Mouse (Mus musculus) thymus, postnatal 0 days (tissue): Measurements from ENCODE around the gene Fam163b. TPM values are rescaled to one million over a fixed set of nuclear protein-coding genes. Genes with fewer than 3 reads are reported as not detected.

Source experiments
- DNase-seq: peaks from one replicate; pipeline ENCODE4 v3.0.0-alpha.2; 2015; ENCODE audit warnings: low spot score
- polyA plus RNA-seq: library from polyadenylated mRNA; unstranded; fragments of >200 nt; fragmentation: Nextera tagmentation; extraction: Ambion mirVana; gene quantifications from 2 replicates; pipeline ENCODE4 v1.2.1, GENCODE M21; 2015

Gene Fam163b
- polyA plus RNA-seq, 1 experiment from 2014 or later: 1.2 TPM

DNA sequence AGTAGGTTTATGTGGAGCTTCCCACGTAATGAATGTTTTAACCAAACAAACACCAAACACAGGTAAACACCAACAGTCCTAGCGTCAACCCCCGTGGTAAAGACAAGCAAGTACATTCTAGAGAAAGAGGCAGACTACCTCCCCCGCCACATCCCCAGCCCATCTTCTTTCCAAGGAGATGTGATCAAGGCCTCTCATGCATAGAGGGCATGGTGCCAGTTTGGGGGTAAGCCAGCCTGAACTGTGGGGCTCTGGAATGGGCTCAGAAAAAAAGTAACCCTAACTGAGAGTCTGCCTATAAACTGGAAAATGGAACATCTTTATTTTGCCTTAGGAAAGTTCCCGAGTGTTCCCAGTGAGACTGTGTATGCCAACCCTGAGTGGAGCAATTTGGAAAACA is 6.4 kb downstream of the Fam163b start:
- DNase-seq: no peak

DNA sequence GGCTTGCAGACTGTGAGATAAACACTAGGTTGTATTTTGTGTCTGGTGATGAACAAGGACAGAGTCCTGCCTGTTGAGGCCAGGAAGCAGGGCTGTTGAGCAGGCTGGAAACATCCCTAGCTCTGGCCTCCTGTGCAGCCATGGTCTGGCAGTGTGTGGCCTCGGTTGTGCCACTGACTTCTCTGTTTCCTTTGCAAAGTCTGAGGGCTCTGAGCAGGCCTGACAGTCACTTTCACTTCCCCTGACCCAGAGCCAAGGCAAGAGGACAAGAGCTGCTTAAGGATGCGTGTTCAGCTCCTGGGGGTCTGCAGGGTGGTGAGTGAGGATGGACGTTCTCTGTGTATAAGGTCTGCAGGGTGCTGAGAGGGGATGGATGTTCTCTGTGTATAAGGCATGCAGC is 13.3 kb downstream of the Fam163b start:
- no peak for DNase-seq

DNA sequence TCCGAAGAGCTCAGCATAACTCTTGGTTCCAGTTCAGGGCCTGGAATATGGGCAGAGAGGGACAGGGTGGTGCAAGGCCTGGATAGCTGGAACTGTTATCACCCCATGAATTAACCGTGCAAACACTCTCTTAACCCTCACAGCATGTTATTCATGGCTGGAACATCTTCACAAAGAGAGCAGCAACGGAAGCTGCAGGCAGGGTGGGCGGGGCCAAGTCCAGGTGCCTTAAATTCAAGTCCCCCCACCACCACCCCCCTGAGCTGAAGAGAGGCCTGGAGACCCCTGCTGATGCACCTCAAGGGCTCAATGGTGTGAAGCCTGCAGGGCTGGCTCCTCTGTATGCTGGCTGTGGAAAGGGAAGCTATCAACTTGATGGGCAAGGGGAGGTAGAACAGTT is 15.8 kb downstream of the Fam163b start:
- peak; percentile 51 for DNase-seq

DNA sequence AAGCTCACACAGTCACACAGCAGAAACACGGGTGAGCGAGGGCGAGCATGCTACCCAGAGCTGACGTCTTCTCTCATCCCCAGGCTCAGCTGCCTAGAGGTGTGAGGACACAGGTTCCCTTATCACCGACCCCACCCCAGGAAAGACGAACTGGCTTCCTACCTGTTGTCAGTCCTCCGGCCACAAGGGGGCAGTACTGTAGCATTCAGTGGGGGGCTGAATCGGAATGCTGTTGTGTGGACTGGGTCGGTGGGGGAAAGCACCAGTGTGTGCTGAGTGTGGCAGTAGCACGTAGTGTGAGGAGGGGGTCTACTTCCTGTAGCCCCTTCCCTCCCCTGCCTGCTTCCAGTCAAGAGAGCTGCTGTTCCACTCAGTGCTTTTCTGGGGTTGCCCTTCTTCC is 16.3 kb downstream of the Fam163b start:
- DNase-seq: peak; percentile 73

DNA sequence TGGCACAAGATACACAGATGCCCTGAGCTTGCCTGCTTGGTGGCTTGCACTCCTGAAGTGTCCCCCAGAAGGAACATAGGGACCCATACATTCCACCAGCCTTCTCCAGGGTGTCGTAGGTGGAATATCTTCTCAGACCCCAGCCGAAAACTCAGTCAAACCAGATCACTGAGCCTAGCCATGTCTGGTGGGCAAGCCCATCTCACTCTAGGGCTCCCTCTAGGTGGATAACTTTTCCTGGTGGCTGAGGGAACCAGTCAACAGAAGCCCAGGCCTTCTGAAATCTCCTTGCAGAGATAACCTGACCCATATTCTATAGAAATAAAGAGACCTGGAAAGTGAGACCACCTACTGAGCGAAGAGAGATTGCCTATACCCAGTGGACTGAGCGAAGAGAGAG is 19.2 kb downstream of the Fam163b start:
- peak; percentile 31 for DNase-seq

DNA sequence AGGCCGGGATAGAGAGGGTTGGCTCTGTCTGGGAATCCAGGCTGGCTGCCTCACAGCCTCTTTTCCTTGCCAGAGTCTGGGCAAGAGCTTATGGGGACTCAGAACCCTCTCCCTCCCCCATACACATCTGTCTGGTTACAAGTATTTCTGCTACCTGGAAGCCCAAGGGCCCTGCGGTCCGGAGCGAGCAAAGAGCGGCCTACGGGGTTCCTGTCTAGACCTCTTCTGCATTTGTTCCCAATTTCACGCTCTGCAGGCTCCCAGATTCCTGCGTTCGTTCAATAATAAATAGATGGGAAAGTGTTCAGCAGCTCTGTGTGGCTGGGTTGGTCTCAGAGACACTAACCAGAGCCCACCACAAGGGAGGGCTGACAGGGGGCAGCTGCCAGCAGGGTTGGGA is 19.7 kb downstream of the Fam163b start:
- no peak for DNase-seq

DNA sequence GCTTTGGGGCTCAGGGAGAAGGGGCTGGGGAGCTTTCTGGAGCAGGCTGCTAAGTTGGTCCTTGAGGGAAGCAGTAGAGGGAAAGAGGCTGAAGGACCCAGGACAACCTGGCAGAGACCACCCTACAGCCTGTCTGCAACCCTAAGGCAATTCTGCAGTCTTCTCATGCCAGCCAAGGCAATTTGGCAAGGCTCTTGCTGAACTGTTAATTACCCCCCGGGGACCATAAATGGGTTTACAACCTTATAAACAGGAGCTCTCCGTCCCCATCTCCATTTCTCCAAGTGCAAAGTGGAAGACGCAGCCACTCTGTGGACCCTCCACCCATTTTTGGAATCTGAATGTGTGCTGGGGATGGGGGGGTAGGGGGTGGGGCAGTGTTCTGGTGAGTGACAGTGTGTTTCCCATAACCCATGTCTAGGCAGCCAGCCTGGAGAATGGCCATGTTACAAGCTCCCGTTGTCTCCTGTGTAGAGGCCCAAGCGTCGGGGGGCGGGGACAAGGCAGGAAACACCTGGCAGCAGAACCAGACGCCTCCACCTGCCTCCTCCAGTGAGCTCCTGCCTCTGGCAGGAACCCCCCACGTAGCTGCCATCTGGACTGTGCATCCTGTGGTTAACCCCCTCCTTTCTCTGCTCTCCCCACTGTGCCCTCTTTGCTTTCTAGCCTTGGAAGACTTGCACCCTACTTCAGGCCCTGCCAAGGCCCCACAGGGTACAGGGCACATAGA is 20.5 kb downstream of the Fam163b start:
- DNase-seq: peak; percentile 98

DNA sequence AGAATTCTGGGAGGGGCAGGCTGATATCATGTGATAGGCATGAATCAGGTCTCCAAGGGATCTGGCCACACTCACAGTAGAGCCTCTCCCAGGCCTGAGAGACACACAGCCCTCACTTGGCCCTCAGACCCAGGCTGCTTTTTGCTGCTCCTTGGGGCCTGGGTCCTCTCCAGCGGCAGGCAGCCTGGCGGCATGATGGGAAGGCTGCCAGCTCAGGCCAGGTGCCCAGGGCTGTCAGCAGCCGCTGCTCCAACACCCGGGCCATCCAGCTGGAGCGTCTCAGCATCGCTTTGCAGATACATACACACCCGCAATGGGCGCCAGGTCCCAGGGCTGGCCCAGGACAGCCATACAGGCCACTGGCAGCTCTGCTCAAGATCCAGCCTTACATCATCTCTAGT is 22.1 kb downstream of the Fam163b start:
- peak; percentile 37 for DNase-seq

DNA sequence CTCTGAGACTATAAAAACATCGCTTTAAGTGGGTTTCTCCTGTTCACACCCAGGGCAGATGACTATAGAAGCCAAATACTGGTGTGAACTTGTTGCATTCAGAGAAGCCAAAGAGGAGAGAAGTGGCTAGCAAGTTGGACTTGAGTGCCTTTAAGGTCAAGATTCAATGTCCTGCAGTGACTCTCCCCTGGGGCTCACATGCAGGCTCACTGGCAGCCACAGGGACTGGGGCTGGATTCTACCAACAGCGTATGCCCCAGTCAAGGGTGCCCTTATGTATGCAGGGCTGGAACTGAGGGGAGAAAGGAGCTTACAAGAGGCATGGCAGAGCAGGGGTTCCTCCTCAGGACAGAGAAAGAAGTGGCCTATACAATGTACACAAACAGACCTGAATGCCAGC is 22.5 kb downstream of the Fam163b start:
- DNase-seq: no peak

DNA sequence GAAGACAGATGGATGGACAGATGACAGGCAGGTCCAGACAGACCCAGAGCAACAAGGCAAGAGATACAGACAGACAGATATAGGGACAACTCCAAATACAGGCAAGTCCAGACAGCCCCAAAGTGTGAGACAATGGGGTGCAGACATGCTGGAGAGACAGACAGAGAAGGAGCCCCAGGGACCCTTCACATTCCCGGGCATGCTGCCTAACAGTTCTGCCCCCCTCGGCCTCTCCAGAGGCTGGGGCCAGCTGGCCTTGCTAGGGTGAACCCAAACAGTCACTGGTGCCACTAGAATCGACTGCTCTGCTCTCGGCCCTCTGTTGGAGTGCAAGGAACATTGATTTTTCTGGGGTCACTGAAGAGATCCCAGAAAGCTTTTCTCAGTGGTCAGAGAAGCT is 23.8 kb downstream of the Fam163b start:
- DNase-seq: no peak

DNA sequence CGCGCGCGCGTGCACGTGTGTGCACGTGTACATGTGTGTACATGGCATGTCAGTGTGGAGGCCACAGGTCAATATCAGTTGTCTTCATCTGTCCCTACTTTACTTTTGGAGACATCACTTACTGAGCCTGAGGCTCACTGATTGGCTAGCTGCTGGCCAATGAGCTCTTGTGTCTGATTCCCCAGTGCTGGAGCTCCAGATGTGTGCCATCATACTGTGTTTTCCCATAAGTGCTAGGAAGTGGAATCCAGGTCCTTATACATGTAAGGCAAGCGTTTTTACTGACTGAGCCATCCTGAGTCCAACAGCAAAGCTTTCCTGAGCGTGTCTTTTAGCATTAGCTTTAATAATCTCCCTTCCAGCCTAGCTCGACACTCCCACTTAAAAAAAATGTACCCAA is 28.1 kb downstream of the Fam163b start:
- no peak for DNase-seq

DNA sequence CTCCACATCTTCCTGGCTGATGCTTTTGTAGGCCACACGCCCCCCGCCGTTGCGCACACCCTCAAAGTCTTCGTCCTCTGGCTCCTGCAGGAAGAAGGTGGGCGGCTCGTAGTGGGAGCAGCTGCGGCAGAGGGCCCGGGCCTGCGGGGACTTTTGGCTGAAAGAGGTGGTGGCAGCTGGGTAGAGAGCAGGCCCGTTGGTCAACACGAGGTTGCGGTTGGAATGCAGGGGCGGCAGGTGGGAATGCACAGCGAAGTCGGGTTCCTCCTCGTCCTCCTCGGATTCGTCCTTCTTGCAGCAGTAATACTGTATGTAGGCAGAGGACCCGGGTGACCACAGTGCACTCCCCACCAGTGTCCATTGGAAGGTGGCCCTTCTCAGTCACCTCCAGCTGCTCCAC is 29.7 kb downstream of the Fam163b start:
- DNase-seq: no peak

DNA sequence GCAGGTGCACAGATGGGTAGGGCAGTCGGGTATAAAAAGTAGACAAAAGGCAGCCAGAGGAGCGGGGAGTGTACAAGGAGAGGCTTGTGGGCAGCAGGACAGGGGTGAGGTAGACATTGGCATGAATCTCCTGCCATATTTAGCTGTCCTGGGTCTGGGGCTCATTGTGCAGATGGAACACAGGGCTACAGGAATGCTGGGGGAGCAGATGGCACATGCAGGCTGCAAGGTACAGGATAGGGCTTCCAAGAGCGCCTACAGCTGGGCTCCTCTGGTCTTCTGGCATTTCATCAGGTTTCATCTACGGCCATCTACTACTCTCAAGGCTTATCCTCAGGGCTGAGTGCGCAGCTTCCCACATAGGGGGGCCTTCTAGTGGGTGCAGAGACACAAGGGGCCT is 33.2 kb downstream of the Fam163b start:
- DNase-seq: no peak

DNA sequence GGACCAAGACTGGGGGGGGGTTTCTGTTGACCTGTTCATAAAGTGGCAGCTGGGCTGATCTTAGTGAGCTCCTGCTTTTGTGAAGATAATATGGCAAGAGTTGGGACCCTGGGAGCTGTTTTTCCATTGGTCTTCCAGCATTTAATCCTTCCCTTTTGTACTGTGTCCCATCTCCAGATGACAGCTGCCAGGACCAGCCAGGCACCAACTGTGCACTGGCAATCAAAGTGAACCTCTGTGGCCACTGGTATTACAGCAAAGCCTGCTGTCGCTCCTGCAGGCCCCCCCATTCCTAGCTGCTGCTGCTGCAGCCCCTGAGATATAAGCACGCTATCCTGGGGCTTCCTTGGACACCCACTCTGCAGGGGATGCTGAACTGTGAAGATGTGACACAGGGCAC is 34.1 kb downstream of the Fam163b start:
- DNase-seq: no peak

DNA sequence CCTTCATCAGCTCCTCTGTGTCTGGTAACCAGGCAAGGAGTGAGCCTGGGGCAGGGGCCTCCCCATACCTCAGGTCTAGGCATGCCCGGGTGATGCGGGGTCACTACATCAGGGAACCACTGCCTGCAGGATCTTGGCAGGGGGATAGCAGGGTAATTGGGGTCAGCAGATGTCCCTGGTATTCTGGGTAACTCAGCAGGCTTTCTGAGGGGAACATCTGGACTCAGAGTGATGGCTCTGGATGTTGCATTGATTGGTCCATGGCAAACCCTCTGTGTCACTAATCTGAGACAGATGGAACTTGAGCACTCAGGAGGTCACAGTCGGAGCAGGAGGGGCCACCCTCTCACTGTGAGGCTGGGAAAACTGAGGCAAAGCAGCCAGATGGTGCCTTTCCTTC is 35.5 kb downstream of the Fam163b start:
- no peak for DNase-seq

DNA sequence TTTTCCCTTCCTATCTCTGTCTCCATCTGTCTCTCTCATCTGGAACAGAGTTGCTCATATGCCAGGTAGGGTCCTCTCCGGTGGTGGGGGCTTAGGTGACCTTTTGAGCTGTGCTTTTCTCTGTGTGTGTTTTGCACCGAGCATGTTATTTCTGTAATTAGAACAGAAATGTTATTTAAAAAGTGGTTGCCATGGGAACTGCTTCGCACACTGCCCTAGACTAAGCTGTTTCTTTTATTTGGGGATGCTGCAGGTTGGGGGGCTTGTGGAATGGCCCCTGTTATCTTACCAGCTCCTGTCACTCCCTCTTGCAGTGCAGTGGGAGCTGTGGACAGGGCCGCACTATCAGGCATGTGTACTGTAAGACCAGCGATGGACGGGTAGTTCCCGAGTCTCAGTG is 38.7 kb downstream of the Fam163b start:
- DNase-seq: no peak

DNA sequence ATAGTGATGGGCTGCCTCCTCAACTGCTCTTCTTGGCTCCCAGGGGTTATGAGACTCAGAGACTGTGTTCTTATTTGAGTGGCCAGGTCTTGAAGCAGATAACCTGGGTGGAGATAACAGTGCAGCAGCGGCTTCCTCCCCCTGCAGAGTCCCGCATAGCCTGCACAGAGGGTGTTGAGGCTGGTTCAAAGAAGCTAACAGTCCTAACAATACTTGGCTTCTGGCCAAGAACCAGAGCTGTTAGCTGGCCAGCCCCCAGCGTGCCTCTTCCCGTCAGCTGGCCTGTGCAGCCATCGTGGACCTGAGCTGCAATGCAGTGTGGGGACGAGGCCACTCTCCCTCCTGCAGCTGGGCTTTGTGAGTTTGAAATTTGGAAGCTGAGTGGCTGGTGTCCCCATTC is 44.5 kb downstream of the Fam163b start:
- DNase-seq: no peak

DNA sequence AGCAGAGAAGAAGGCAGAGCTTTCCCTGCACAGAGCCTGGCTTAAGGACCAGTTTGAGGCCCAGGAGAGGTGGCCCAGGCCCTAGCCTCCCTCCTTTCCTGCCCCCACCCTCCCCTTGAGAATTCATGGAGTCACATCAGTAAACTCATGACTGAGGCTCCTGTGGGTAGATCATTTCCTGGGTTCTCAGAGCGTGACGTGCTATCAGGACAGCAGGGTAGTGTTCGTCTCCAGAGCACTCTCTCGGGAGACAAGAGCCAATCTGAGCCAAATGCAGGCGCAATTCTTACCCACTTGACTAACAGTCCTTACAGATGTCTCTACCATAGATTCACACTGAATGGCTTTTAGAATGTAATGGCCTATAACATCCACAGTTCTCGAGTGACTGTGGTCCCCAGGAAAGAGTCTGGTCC is 45.0 kb downstream of the Fam163b start:
- DNase-seq: peak; percentile 22

DNA sequence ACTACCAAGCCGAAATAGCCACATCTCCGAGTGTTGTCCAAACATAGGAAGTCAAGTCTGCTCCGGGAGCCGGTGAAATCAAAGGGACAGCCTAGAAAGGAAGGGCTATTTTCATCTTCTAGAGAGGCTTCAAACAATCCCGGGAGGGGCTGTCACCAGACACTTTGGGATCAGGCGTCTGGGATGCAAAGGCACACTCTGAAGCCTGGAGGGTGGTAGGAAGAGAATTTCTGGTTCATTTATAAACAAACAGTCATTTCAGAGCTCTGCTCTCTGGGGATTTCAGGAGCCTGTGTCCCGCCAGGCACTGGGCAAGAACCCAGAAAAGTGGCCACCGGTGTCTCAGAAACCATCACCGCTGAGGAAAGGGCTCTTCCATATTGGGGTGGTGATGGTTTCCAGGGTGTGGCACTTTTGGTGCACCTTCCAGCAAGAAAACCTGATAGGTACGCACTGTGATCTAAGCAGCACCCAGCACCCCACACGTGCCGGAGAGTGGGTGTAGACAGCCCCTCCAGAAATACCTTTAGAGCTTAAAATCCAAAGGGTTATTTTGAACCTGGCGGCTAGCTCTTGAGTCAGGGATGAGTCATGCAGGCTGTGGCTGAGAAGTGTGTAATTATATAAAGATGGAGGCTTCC is 45.8 kb downstream of the Fam163b start:
- DNase-seq: no peak

DNA sequence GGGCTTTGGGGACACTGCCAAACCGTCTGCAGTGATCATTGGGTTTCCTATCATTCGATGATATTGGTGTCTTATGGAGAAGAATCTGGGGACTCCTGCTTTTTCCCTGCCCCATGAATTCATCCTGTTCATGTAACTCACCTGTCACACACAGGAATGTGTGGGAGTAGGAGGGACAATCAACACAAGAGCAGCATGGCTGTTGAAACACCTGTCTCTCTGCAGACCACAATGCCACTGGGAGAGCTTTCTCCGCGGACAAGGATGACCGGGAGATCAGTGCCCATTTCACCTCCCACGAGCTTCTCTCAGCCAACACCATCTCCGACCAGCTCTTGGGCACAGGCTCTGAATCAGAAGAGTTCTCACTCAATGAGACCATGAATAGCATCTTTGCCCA is 47.1 kb downstream of the Fam163b start:
- no peak for DNase-seq

DNA sequence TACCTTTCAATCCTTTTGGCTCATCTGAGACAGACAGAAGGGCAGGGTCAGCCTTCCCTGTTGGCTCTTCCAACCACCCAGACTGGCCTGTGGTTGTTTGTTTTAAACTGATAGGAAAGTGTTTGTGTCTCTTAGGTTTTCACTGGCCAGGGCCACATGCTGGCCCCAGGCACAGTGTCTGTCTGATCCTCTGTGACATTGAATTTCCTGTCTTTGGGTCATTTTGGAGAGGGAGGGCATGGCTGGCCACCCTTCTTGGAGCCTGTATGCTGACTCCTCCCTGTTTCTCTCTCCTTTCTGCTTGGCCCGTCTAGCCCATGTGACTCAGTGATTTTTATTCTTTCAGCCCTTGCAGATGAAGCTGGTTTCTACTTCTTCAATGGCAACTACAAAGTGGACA is 53.1 kb downstream of the Fam163b start:
- no peak for DNase-seq

DNA sequence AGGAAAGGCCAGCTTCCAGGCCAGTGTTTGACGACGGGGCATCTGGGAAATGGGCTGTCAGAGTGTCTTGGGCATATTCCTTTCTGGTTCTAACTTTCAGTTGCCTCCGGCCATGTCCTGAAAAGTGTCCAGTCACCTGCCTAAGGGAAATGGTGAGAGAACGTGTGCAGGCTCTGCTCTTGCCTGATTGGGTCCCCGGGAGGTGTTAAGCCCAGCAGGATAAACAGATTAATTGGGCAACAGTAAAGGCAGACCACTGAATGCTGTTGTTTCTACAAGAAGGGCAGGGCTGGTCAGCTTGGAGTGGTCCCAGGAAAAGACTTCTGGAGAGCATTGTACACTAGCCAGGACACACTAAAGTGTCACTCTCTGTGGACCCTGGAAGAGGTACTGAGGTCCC is 53.6 kb downstream of the Fam163b start:
- no peak for DNase-seq

DNA sequence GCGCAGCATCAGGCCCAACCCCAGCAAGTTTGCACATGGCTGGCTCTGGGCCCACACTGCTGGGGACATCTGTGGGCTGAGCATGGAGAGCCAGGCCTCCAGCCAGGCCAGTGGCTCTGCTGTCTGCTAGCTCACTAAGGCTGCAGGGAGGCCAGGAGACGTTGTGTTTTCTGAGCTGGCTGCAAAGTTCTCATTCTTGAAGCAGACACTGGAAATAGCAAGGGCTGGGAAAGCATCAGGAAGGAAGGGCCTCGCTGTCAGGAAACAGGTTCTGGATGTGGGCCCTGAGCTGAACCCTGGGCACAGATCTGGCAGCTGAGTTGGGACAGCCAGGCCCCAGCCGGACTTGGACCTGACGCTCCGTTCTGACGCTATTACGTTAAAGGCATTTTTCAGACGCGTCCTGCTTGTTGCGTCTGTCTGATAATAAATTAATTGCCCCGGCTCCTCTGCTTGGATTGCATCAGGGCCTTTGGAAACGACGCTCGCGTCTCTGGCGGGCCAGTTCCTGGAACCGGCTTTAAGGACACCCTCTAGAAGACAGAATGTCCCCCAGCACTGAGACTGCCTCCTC is 54.1 kb downstream of the Fam163b start:
- DNase-seq: no peak
